Mouse (Mus musculus): ENCODE measurements around the gene Vwde. TPM values are rescaled to one million over a fixed set of nuclear protein-coding genes. Genes with fewer than 3 reads are reported as not detected.

The Vwde gene
- total and polyA plus RNA-seq, 3 experiments, result 0.22 TPM; not detected in 2

DNA sequence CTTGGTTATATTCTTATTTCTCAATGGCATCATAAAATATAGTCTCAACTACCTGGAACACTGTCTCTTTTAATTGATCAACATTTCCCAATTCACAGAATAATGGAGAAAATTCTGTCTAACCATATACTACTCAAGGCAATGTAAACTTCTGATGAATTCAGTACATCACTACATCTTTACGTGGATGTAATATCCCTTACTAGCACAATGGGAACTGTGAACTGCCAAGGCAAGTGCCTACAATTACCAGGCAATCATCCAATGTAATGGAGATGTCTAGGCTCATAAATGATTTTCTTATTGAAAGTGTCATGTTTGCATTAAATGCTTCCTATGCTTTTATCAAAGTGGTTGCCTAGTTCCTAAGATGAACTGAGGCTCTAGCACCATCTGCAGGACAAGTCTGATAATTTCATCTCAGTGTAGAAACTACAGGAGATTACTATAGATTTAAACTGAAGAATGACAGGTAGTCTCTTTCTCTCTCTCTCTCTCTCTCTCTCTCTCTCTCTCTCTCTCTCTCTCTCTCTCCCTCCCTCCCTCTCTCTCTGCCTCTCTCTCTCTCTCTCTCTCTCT lies 72.6 kb downstream of the Vwde start:
- H3K27me3 ChIP-seq (ENCODE audit: insufficient read depth, low read length), result peaks cover 6% of the 10 kb centered on the region; the same call in 1 of the 2 replicates
- no peak for DNase-seq (ENCODE audit: low spot score)
- H3K4me3 ChIP-seq (ENCODE audit: low read depth, low read length), result no peak overlapping the region
- H3K9me3 ChIP-seq (replicated peaks), result peaks cover 7% of the 10 kb centered on the region
- peaks cover 2% of the 10 kb centered on the region; the same call in 1 of the 2 replicates for H3K4me1 ChIP-seq (ENCODE audit: insufficient read depth, low read depth, low read length)
- no peak for ATAC-seq (ENCODE audit: extremely low read depth, insufficient number of reproducible peaks, low FRiP score, poor library complexity, severe bottlenecking)
- no peaks in the 10 kb centered on the region for H3K36me3 ChIP-seq (replicated peaks)
- no peak for TF ChIP-seq CTCF (IDR thresholded peaks at IDR 0.05; ENCODE audit: low read depth, low read length)
- TF ChIP-seq POLR2AphosphoS5 (IDR thresholded peaks at IDR 0.05; ENCODE audit: insufficient replicate concordance, low read depth, low read length), result no peak
- TF ChIP-seq GATA2 (IDR thresholded peaks at IDR 0.05; ENCODE audit: borderline replicate concordance, low read depth, low read length), result no peak
- no peak for TF ChIP-seq GATA1 (IDR thresholded peaks at IDR 0.05; ENCODE audit: borderline replicate concordance, low read length)
- no peak for TF ChIP-seq TAL1 (conservative IDR thresholded peaks at IDR 0.05; ENCODE audit: low read depth, low read length)

DNA sequence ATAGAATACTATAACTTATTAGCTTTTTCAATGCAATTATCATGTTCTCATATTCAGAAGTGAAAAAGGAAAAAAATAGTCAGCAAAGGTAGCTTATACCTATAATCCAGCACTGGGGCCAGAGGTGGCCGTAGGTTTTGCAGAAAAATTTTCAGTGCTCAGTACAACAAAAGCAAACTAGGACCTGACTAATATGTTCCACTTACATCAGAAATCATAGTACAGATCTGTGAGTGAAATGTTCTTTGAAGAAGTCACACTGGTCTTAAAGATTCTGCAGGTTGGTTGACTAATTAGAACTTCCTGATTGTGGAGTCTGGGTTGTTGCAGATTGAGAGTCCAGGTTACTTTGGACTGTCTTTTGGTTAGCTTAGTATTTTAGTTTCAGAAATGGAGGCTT lies 87.5 kb downstream of the Vwde start:
- DNase-seq (ENCODE audit: low spot score), result no peak
- H3K36me3 ChIP-seq (replicated peaks), result no peaks in the 10 kb centered on the region
- no peaks in the 10 kb centered on the region for H3K9me3 ChIP-seq (replicated peaks)
- ATAC-seq (ENCODE audit: extremely low read depth, insufficient number of reproducible peaks, low FRiP score, poor library complexity, severe bottlenecking), result no peak
- no peaks in the 10 kb centered on the region for H3K4me1 ChIP-seq (ENCODE audit: insufficient read depth, low read depth, low read length)
- H3K27me3 ChIP-seq (ENCODE audit: insufficient read depth, low read length), result peaks cover 6% of the 10 kb centered on the region; the same call in 1 of the 2 replicates
- no peak overlapping the region for H3K4me3 ChIP-seq (ENCODE audit: low read depth, low read length)
- TF ChIP-seq POLR2AphosphoS5 (IDR thresholded peaks at IDR 0.05; ENCODE audit: insufficient replicate concordance, low read depth, low read length), result no peak
- no peak for TF ChIP-seq TAL1 (conservative IDR thresholded peaks at IDR 0.05; ENCODE audit: low read depth, low read length)
- TF ChIP-seq CTCF (IDR thresholded peaks at IDR 0.05; ENCODE audit: low read depth, low read length), result no peak
- TF ChIP-seq GATA1 (IDR thresholded peaks at IDR 0.05; ENCODE audit: borderline replicate concordance, low read length), result no peak
- no peak for TF ChIP-seq GATA2 (IDR thresholded peaks at IDR 0.05; ENCODE audit: borderline replicate concordance, low read depth, low read length)

DNA sequence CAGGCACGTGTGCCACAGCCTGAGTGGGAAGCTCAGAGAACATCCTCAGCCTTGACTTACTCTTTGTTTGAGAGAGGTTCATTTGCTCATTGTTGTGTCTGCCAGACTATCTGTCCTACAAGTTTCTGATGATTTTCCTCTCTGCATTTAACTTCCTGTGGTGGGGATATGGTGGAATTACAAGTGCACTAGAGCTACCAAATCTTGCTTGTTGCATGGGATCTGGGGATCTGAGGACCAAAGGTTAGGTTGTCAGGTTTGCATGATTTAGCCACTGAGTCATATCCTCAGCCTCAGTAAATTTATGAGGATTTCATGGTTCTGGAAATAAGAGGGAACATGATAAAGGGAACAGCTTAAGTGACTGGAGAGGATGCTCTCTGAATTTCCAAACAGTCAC lies 116.1 kb downstream of the Vwde start:
- Histone ChIP-seq H3K9me3 (replicated peaks) (no peaks in the 10 kb centered on the region), H3K36me3 (replicated peaks) (no peaks in the 10 kb centered on the region), H3K4me3 (ENCODE audit: low read depth, low read length) (no peak overlapping the region), H3K27me3 (ENCODE audit: insufficient read depth, low read length) (no peaks in the 10 kb centered on the region; the same call in 1 of the 2 replicates), H3K4me1 (ENCODE audit: insufficient read depth, low read depth, low read length) (no peaks in the 10 kb centered on the region)
- DNase-seq (ENCODE audit: low spot score), result no peak
- TF ChIP-seq CTCF (IDR thresholded peaks at IDR 0.05; ENCODE audit: low read depth, low read length), result no peak
- no peak for TF ChIP-seq POLR2AphosphoS5 (IDR thresholded peaks at IDR 0.05; ENCODE audit: insufficient replicate concordance, low read depth, low read length)
- no peak for TF ChIP-seq GATA2 (IDR thresholded peaks at IDR 0.05; ENCODE audit: borderline replicate concordance, low read depth, low read length)
- no peak for TF ChIP-seq TAL1 (conservative IDR thresholded peaks at IDR 0.05; ENCODE audit: low read depth, low read length)
- TF ChIP-seq GATA1 (IDR thresholded peaks at IDR 0.05; ENCODE audit: borderline replicate concordance, low read length), result no peak
- no peak for ATAC-seq (ENCODE audit: extremely low read depth, insufficient number of reproducible peaks, low FRiP score, poor library complexity, severe bottlenecking)

Other genes with a start within 250 kb of the Vwde start
- gene Tmem106b, start 155.2 kb downstream of the Vwde start, total RNA-seq (2014; fragmentation: Nextera tagmentation), result 87.5 and 113 TPM in 2 replicates
- gene Tmem106b, start 155.2 kb downstream of the Vwde start, total RNA-seq (2017), result 47.2 and 51.5 TPM in 2 replicates
- gene Tmem106b, start 155.2 kb downstream of the Vwde start, polyA plus RNA-seq (2012), result 9.5 and 11.0 TPM in 2 replicates